Mouse (Mus musculus): ENCODE data around the gene Mpv17l2. TPM values are rescaled to one million over a fixed set of nuclear protein-coding genes. Genes with fewer than 3 reads are reported as not detected.

Mpv17l2 gene
- total RNA-seq (2014; rRNA removed) (37.2 and 53.9 TPM in 2 replicates), polyA plus RNA-seq (2015; fragmentation: Nextera tagmentation; extraction: Ambion mirVana) (56.1 and 63.3 TPM in 2 replicates)

DNA sequence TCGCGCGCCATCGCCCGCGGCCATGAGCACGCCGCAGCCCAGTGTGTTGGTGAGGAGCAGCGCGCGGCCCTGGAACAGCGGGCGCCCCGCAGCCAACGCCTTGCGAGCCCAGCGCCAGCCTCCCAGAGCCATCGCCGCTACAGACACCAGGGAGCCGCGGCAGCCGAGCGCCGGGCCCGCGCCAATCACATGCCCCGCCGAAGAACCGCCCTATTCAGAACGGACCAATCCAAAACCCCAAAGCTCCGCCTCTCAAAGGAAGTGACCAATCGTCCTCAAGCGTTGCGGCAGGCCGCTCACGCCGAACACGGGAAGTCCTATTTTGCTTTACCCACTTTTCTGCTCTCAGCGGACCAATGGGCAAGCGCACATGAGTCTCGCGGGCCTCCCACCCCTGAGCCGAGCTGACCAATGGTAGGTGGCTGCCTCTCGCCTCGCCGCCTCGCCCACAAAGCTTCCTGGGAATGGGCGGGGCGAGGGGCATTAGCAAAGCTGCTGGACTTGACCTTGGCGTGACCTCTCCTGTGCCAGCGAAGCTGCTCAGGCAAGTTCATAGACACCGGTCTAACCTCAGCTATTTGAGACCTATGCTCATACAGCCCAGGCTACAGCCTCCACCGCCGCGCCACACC is at the start of gene Mpv17l2:
Mpv17l2 (minus strand) TSS at position 172 of the 632 bp plus-strand sequence.
- DNase-seq (ENCODE audit: low spot score) (peak; percentile 99), ATAC-seq (peak; percentile 95)
- Histone ChIP-seq H3K9ac (replicated peaks; ENCODE audit: low read length) (peak within 1 kb of the TSS; percentile 64), H3K27me3 (ENCODE audit: insufficient read depth, low read length) (no peaks in the 10 kb centered on the region), H3K36me3 (ENCODE audit: insufficient read depth, low read length) (peaks cover 20% of the 10 kb centered on the region), H3K4me3 (ENCODE audit: low read length) (peak within 1 kb of the TSS; percentile 60), H3K27ac (peak within 1 kb of the TSS; percentile 62; the same call in 1 of the 2 replicates), H3K9me3 (ENCODE audit: low read length) (no peaks in the 10 kb centered on the region), H3K4me1 (ENCODE audit: insufficient read depth, low read length) (peaks cover 14% of the 10 kb centered on the region), H3K4me2 (ENCODE audit: low read depth, low read length) (peak within 1 kb of the TSS; percentile 90)
- no peak for TF ChIP-seq CTCF (IDR thresholded peaks at IDR 0.05; ENCODE audit: low read depth)
- WGBS = under 1% methylated on average over 55 of the region's 55 CpGs

DNA sequence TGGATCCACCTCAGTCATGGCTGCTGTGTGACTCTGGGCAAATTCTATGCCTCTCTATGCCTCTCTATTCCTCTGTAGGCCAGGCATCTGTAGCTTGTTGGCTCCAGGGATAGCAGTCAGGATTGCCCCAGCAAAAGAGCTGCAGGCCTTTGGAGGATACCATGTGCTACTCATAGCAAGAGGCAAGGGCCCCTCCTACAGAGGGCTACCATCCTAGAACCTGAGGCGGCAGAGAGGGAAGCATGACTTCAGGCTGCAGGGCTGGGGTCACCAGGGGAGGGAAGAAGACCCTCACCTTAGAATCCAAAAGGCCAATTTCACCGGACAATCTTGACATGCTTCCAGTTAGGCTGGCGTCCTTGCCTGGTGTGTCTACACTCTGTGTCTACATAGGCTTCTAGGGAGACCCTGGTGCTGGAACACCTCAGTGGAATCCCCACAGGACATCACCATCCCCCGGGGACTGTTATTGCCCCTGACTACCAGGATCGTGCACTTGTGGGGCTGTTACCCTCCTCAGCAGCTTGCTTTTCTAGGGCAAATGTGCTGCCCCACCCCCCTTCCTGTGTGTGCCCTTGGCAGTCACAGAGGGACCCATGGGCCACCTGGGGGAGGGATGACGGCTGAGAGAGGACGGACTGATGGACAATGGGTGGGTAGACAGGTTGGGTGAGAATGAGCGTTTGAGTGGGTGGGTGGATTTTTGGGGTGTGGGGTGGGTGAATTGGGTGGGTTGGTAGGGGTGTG is 48.4 kb upstream of the Mpv17l2 start:
- no peak for TF ChIP-seq CTCF (IDR thresholded peaks at IDR 0.05; ENCODE audit: low read depth)
- WGBS = 74% methylated on average over 8 of the region's 8 CpGs
- ATAC-seq = no peak

DNA sequence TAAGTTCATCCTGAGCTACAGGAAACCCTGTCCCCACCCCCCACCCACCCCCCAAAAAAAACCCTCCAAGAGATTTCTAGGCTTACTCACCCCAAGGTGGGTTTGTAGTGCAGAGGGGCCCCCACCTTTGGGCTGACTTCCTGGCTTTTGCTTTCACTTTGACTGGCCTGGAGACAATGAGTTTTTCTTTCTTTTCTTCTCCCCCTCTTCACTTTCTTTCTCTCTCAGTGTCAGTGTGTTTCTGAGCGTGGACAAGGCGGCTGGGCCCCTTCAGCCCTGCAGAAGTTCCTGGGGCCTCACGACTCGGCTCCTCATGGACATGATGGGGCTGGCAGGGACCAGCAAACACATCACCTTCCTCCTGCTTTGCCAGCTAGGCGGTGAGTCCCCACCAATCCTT is 47.5 kb upstream of the Mpv17l2 start, which contains the start of gene Il12rb1:
Il12rb1 (plus strand) TSS at position 211 of the 400 bp plus-strand sequence.
- Histone ChIP-seq H3K9ac (replicated peaks; ENCODE audit: low read length) (no peak within 1 kb of the TSS), H3K4me1 (ENCODE audit: insufficient read depth, low read length) (peaks cover 12% of the 10 kb centered on the region), H3K9me3 (ENCODE audit: low read length) (no peaks in the 10 kb centered on the region), H3K4me2 (ENCODE audit: low read depth, low read length) (no peak within 1 kb of the TSS), H3K27ac (no peak within 1 kb of the TSS), H3K27me3 (ENCODE audit: insufficient read depth, low read length) (peaks cover 14% of the 10 kb centered on the region), H3K4me3 (ENCODE audit: low read length) (no peak within 1 kb of the TSS), H3K36me3 (ENCODE audit: insufficient read depth, low read length) (no peaks in the 10 kb centered on the region)
- no peak for ATAC-seq
- DNase-seq (ENCODE audit: low spot score) = no peak
- 59% methylated on average over 5 of the region's 5 CpGs for WGBS
- TF ChIP-seq CTCF (IDR thresholded peaks at IDR 0.05; ENCODE audit: low read depth) = no peak

More for the DNA sequence above, 48.4 kb upstream of the Mpv17l2 start:
- H3K27ac ChIP-seq = no peak overlapping the region
- no peak overlapping the region for H3K4me2 ChIP-seq (ENCODE audit: low read depth, low read length)
- H3K4me3 ChIP-seq (ENCODE audit: low read length) = no peak overlapping the region
- DNase-seq (ENCODE audit: low spot score) = no peak
- no peaks in the 10 kb centered on the region for H3K9me3 ChIP-seq (ENCODE audit: low read length)
- H3K9ac ChIP-seq (replicated peaks; ENCODE audit: low read length) = no peak overlapping the region
- no peaks in the 10 kb centered on the region for H3K36me3 ChIP-seq (ENCODE audit: insufficient read depth, low read length)
- 0 out of 2 replicates have a peak, but pooled peaks cover 5% of the 10 kb centered on the region for H3K27me3 ChIP-seq (ENCODE audit: insufficient read depth, low read length)
- peaks cover 7% of the 10 kb centered on the region for H3K4me1 ChIP-seq (ENCODE audit: insufficient read depth, low read length)

DNA sequence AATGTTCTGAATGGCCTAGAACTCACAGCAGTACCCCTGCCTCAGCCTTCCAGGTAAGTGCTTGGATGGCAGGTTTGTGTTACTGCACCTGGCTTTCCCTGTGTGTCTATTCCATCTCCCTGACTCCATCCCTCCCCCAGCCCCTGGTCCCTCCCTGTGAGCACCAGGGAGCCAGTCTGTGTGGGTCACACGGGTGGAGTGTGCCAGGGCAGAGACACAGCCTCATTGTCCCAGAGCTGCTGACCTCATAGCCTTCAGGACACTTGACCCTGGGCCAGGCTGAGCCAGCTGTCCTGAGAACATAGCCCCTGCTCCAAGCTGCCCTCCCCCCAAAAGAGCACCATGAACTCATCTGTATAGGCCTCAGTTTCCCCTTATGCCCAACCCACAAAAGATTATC is 46.6 kb upstream of the Mpv17l2 start:
- Histone ChIP-seq H3K27ac (no peak overlapping the region), H3K9ac (replicated peaks; ENCODE audit: low read length) (no peak overlapping the region), H3K4me3 (ENCODE audit: low read length) (no peak overlapping the region), H3K4me2 (ENCODE audit: low read depth, low read length) (no peak overlapping the region), H3K4me1 (ENCODE audit: insufficient read depth, low read length) (peaks cover 12% of the 10 kb centered on the region), H3K27me3 (ENCODE audit: insufficient read depth, low read length) (peaks cover 15% of the 10 kb centered on the region), H3K36me3 (ENCODE audit: insufficient read depth, low read length) (no peaks in the 10 kb centered on the region), H3K9me3 (ENCODE audit: low read length) (no peaks in the 10 kb centered on the region)
- no peak for ATAC-seq
- DNase-seq (ENCODE audit: low spot score) = no peak
- 50% methylated on average over 1 of the region's 1 CpGs for WGBS
- no peak for TF ChIP-seq CTCF (IDR thresholded peaks at IDR 0.05; ENCODE audit: low read depth)

DNA sequence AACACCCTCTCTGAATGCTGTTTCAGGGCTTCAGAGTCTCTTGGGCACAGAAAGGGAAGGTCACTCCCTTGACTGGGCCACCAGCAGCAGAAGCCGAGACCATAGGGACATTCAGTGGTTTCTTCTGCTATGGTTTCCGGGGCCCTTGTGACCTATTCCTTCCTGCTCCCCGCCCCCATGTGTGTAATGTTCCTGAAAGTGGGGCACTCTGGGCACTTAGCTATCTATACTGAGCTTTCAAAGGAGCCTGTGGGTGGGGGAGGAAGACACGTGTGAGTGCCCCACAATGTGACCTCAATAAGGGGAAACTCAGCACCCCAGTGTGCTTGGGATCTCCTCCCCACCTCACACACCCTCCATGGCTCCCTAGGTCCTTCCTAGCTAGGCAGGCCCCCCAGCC is 45.8 kb upstream of the Mpv17l2 start:
- Histone ChIP-seq H3K36me3 (ENCODE audit: insufficient read depth, low read length) (no peaks in the 10 kb centered on the region), H3K27me3 (ENCODE audit: insufficient read depth, low read length) (peaks cover 15% of the 10 kb centered on the region), H3K27ac (no peak overlapping the region), H3K4me3 (ENCODE audit: low read length) (no peak overlapping the region), H3K4me2 (ENCODE audit: low read depth, low read length) (no peak overlapping the region), H3K9me3 (ENCODE audit: low read length) (no peaks in the 10 kb centered on the region), H3K4me1 (ENCODE audit: insufficient read depth, low read length) (peaks cover 12% of the 10 kb centered on the region), H3K9ac (replicated peaks; ENCODE audit: low read length) (no peak overlapping the region)
- ATAC-seq (no peak), DNase-seq (ENCODE audit: low spot score) (no peak)
- TF ChIP-seq CTCF (IDR thresholded peaks at IDR 0.05; ENCODE audit: low read depth) = no peak
- 82% methylated on average over 4 of the region's 4 CpGs for WGBS

DNA sequence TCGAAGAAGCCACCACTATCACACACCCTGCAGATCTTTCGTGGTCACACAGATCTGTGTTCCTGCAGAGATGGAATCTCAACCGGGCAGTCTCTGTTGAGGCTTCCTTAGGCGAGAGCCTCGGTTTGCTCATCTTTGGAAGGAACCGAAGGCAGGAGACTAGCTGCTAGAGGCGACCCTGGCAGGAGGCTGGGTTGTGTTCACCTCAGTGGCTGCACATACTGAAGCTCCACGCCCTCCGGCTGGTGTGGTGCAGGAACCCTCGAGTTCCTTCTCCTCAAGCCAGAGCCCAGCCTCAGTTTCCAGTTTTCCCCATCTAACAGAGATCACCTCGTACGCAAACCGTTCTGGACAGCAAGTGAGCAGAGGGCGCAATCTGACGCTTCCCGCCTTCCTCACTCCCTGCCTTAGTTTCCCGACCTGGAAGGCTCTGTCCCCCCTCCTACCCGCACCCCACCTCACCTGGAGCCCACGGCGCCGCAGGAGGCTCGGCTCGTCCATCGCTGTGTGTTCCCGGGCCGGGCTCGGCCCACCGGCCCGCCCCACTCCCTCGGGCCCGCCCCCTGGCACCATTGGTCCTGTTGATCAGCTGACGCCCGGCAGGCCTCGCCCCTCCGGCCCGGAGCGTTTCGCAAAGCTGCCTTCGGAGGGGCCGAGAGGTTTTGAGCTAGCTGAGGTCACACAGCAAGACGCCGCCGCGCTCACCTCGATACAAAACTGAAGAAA is 43.9 kb upstream of the Mpv17l2 start, which contains the start of gene Mast3:
Mast3 (minus strand) TSS at position 574 of the 726 bp plus-strand sequence.
- Histone ChIP-seq H3K36me3 (ENCODE audit: insufficient read depth, low read length) (no peaks in the 10 kb centered on the region), H3K4me2 (ENCODE audit: low read depth, low read length) (peak within 1 kb of the TSS; percentile 71), H3K27ac (no peak within 1 kb of the TSS), H3K9me3 (ENCODE audit: low read length) (no peaks in the 10 kb centered on the region), H3K27me3 (ENCODE audit: insufficient read depth, low read length) (peaks cover 15% of the 10 kb centered on the region), H3K9ac (replicated peaks; ENCODE audit: low read length) (peak within 1 kb of the TSS; percentile 38), H3K4me1 (ENCODE audit: insufficient read depth, low read length) (peaks cover 12% of the 10 kb centered on the region), H3K4me3 (ENCODE audit: low read length) (peak within 1 kb of the TSS; percentile 45)
- ATAC-seq = peak; percentile 81
- TF ChIP-seq CTCF (IDR thresholded peaks at IDR 0.05; ENCODE audit: low read depth) = no peak
- WGBS = 1% methylated on average over 45 of the region's 45 CpGs
- peak; percentile 84 for DNase-seq (ENCODE audit: low spot score)
